Mouse (Mus musculus): ENCODE data around the gene 6330409D20Rik. TPM values are rescaled to one million over a fixed set of nuclear protein-coding genes. Genes with fewer than 3 reads are reported as not detected.
A peak's percentile ranks its signal among the peaks of the same experiment; 100 is the strongest.

The 6330409D20Rik gene
- total RNA-seq, 2 experiments from 2014 or later: 2.5 to 3.2 TPM

DNA sequence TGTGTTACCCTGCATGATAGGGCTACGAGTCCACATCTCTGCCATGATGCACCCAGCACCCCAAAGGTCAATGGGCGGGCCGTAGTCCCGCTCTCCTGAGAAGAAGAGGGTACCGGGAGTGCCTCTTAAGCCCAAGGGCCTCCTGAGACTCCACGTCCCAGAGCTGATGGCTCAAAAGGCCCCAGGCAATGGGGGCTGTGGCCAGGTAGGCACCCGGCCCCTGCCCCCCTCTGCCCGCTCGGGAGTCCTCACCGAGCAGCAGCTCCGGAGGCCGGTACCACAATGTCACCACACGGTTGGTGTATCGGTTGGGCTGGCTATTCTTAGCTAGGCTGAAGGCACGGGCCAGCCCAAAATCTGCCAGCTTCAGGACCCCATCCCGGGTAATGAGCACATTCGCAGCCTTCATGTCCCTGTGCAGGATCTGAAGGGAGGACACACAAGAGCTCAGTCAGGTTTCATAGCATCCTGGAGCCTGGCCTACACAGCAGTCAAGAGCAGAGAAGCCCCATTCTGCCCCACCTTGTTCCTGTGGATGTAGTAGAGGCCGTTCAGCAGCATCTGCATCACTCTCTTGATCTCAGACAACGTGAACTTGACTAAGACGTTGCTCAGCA lies 31.2 kb downstream of the 6330409D20Rik start:
- no peak for DNase-seq (ENCODE audit: low spot score in 2 of 2)
- intact Hi-C loops (cut with DNase I): loop anchor here (5.0 kb wide), 1 partner anchor 148 kb away; no protein-coding TSS in a partner anchor

DNA sequence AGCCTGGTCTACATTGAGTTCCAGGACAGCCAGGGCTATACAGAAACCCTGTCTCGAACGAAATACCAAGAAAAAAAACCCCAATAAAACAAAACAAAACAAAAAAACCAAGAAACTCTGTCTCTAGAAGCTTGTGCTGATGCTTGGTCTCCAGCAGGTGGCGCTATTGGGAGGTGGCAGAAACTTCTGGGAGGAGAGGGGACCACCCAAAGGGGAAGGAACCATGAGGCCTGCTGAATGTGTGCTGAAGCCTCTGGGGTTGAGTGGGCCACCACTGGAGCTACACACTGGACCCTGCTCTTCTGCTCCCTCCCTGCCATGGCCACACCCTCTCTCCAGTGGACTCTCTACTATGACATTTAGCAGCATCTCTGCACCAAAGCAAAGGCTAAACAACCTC lies 32.2 kb downstream of the 6330409D20Rik start:
- no peak for DNase-seq (ENCODE audit: low spot score in 2 of 2)
- intact Hi-C loops (cut with DNase I): no loop called here

DNA sequence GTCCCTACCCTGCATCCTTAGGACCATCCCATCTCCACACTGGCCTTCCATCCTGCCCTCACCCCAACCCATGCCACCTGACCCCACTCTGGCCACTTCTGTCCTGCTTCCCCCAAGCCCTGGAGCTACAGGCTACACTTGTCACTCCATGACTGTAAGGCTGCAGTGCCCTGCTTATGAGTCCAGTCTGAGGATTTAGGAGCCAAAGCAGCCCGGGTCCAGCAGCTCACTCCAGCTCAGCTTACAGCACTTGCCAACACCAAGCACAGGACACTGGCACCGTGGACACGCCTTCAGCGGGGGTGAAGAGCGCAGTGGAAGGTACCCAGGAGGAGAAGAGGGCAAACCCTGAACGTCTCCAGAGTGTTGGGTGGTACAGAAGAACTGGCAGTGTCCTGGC lies 33.8 kb downstream of the 6330409D20Rik start:
- DNase-seq (ENCODE audit: low spot score in 2 of 2): no peak
- intact Hi-C loops (cut with DNase I): no loop called here

DNA sequence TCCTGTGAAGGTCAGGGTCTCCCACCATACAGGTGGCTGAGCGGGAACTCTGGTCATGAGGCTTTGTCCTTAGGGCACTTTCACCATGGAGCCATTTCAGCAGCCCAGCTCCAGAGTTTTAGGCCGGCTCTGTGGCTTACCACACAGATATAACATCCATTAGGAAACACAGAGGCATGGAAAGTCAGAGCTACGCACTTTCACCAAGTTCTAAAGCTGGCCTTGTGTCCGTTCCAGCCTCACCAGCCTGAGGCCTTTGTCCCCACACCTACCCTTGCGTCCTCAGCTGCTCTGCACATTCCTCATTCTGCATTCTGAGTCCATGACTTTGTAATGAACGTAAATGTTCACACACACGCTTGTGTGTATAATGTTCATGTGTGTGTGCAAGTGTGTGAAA lies 35.8 kb downstream of the 6330409D20Rik start:
- no peak for DNase-seq (ENCODE audit: low spot score in 2 of 2)
- intact Hi-C loops (cut with DNase I): no loop called here

DNA sequence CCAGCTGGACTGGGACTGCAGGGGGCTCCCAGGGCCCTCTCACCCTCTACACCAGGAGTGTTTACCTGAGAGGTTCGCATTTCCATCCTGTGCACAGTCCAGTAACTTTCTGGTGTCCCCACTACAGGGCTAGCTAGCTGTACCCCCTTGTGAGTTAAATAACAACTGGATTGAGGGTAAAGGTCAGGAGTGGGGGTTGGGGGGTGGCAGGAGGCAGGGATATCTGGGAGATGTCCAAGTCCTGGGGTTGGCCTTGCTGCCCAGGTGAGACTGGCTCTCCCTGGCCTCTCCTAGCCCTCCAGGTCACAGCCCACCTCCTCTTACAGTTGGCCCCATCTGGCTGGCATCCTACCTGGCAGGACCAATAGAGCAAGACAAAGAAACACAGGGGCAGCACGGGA lies 36.8 kb downstream of the 6330409D20Rik start, which contains the start of gene Fpgs:
Fpgs (minus strand) TSS at position 125 of the 401 bp plus-strand sequence.
- intact Hi-C loops (cut with DNase I): no loop called here
- DNase-seq (ENCODE audit: low spot score in 2 of 2): no peak

DNA sequence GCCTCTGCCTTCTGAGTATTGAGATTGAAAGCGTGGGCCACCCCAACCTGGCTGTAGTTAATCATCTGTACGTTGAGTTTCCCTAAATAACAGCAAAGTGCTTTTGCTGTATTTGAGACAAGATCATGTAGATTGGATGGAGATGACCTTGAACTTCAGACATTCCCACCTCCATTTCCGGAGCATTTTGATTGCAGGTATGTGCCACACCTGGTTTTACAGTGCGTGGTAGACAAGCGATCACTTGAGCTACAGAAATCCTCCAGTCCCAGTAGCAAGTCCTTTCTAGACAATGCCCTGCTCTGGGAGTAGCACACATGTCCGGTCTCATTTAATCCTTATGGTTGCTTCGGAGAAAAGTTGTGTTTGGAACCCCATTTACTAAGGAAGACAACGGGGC lies 37.8 kb downstream of the 6330409D20Rik start:
- no peak for DNase-seq (ENCODE audit: low spot score in 2 of 2)
- intact Hi-C loops (cut with DNase I): no loop called here

DNA sequence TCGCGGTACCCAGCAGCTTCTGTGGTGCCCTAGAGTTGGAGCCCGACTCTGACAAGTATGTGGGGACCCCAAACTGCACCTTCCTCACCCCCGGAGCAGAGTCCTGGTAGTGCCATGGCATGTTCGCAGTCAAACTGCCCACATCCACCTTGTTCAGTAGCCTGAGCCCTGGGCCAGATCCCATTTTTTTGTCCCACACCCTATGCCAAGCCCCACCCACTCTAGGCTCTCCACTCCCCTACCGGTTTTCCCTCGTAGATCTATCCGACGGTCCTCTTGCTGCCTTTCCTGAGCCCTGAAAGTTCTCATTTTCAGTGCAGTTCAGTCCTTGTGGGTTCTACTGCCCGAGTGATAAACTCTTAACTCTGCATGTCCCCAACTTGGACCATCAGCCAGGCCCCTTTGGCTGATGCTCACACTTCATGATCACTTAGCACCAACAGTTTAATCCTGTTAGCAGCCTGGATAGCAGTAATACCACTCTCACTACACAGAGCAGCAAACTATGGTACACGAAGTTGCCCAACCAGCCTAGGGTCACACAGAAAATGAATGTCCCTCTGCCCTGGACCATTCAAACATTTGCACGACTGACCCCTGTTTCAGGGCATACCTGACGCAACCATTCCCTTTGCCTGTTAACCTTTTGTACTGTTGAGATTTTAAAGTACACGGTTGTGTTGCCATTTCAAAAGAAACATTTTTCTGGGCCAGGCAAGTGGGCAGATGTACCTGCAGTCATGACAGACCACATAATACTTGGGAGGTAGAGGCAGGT lies 39.7 kb downstream of the 6330409D20Rik start:
- no peak for DNase-seq (ENCODE audit: low spot score in 2 of 2)
- intact Hi-C loops (cut with DNase I): no loop called here

DNA sequence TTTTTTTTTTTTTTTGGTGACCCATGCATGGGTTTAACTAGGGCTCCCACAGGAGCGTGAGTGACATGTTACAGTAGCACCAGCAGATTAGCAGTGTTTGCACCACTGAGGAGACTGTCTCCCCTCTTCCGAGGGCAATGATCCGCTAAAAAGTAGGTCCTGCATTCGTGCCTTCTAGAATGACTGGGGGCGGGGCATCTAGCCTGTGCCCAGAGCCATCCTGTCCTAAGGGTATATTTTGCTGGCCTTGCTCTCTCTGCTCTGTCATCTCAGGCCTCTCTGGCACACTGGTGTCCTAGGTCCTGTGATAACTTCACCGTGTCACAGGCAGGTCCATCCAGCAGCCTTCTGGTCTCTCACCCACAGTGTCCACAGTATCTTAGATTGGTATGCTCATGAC lies 41.1 kb downstream of the 6330409D20Rik start:
- intact Hi-C loops (cut with DNase I): no loop called here
- DNase-seq (ENCODE audit: low spot score in 2 of 2): no peak

DNA sequence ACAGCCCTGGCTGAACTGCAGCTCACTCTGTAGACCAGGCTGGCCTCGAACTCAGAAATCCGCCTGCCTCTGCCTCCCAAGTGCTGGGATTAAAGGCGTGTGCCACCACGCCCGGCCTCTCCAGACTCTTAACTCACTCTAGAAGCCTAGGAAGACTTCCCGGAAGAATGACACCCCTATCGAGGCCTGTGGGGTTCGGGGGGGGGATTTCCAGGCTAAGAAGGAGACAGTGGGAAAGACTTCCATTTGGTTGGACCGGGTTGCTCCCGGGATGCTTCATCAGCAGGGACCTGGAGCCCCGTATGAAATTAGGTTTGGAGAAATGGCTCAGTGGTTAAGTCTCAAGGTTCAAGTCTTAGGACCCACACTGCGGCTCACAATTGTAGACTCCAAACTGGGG lies 46.1 kb downstream of the 6330409D20Rik start:
- intact Hi-C loops (cut with DNase I): loop anchor here (1.0 to 5.0 kb wide), 2 partner anchors 17 to 107 kb away; partner anchors contain the start of gene St6galnac4
- no peak for DNase-seq (ENCODE audit: low spot score in 2 of 2)

DNA sequence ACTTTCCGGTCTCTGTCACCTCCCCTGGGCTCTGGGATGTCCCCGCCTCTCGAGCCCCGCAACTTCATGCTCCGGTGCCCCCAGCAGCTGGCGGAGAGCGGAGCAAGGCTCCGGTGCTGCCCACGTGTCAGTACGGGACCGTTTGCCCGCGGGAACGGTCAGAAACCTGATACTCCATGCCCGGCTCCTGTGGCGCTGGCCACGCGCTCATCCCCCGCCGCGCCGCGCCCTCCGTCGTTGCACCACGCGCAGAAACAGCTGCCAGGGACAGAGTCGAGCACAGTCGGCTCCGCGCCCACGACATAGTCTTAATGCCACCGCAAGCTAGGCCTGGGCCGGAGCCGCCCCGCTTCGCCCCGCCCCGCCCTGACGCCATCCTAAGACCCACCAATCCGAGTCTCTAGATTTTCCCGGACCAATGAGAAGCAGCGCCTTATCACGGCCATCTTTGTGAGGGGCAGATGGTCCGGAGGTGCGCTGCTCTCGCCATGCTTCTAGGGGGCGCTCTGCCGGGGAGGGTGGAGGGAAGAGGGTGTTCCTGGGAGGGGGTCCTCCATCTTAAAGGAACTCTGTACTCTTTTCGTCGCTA lies 46.9 kb downstream of the 6330409D20Rik start:
- intact Hi-C loops (cut with DNase I): loop anchor here (1.0 to 5.0 kb wide), 2 partner anchors 17 to 107 kb away; partner anchors contain the start of gene St6galnac4

DNA sequence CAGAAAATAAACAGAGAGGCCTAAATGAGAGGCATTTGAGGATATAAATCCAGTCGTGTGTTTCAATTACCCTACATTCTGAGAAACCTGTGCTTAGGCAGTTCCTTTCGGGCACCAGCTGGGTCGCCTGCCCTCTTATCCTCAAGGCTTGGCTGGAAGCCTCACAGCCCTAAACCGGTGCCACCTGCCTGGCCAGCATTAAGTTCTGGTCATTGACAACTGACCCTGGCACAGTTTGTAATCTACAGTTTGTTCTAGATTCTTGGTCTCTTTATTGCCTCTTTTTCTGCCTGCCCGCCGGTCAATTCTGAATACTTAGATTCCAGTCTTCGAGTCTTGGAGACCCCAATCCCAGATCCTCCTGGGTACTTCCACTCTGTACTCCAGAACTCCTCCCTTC lies 47.5 kb downstream of the 6330409D20Rik start:
- DNase-seq (ENCODE audit: low spot score in 2 of 2): no peak
- intact Hi-C loops (cut with DNase I): loop anchor here (5.0 kb wide), 1 partner anchor 106 kb away; the partner anchor contains the start of gene St6galnac4

More for the DNA sequence above, 46.9 kb downstream of the 6330409D20Rik start:
- peak; percentile 92 to 93 for DNase-seq (ENCODE audit: low spot score in 2 of 2)

DNA sequence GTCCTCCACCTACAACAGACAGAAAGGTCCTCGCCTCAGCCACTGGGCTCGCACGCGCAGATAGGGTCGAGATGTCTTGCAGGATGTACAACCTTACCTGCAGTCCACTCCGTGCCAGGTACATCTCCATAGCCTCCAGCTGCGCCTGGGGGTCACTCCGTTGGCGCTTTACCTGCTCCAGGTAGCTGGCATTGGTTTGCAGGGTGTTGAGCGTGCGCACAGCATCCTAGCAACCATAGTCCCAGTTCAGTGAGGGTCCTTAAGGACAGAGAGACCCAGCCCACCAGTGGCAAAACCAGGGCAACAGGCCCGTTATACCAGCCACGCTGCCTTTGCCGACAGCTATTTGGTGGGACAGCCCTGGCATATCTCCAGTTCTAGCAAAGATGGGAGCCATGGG lies 48.3 kb downstream of the 6330409D20Rik start:
- intact Hi-C loops (cut with DNase I): loop anchor here (5.0 kb wide), 1 partner anchor 105 kb away; the partner anchor contains the start of gene St6galnac4
- DNase-seq (ENCODE audit: low spot score in 2 of 2): no peak

DNA sequence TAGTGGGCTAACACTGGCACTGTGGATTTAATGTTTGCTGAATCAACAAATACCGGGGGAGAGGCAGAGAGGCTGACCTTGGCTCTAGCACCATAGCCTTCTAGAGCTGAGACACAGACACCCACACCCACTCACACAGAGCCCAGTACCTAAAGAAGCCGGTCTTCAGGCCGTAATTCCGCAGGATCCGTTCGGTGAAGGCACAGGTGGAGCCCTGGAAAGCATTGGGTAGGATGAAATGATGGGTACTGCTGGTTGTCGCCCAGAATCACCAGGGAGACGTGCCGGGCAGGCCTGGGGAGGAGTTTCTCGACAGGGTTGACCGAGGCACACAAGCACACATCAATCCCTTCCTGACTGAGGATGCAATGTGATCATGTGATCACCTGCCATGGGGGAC lies 49.8 kb downstream of the 6330409D20Rik start:
- DNase-seq (ENCODE audit: low spot score in 2 of 2): no peak
- intact Hi-C loops (cut with DNase I): loop anchor here (5.0 kb wide), 1 partner anchor 104 kb away; the partner anchor contains the start of gene St6galnac4

DNA sequence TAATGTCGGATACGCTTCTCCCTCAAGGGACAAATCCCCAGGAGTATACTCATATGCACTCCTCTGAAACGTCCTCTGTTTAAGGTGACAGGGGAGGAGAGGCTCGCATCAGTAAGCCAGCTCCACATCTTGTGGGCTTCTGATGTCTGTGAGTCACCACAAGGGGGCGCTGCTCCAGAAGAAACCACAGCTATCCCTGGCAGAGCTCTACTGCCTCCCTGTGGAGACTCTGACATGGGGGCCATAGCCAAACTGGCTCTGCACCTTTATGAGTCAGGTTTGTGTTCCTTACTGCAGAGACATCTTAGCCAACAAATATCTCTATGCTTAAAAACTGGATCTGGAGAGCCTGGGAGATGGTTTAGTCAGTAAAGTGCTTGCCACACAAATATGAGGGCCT lies 51.4 kb downstream of the 6330409D20Rik start:
- peak; percentile 85 to 87 for DNase-seq (ENCODE audit: low spot score in 2 of 2)
- intact Hi-C loops (cut with DNase I): loop anchor here (2.0 kb wide), 1 partner anchor 59 kb away; no protein-coding TSS in a partner anchor

DNA sequence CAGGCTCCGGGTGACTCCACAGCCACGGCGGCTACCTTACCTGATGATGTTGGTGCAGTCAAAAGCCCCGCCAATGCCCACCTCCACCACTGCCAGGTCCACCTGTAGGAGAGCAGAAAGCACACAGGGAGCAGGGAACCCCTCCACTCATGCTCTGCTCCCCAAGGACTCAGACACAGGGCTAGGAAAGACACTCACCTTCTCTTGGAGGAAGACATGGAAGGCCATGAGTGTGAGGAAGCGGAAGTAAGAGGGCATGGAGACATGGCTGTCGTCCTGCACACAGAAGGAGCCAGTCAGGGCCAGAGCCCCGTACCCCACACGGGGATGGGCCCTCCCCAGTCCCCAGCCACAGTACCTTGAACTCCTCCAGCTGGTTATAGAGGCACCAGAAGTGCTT lies 53.3 kb downstream of the 6330409D20Rik start:
- intact Hi-C loops (cut with DNase I): no loop called here
- no peak for DNase-seq (ENCODE audit: low spot score in 2 of 2)

DNA sequence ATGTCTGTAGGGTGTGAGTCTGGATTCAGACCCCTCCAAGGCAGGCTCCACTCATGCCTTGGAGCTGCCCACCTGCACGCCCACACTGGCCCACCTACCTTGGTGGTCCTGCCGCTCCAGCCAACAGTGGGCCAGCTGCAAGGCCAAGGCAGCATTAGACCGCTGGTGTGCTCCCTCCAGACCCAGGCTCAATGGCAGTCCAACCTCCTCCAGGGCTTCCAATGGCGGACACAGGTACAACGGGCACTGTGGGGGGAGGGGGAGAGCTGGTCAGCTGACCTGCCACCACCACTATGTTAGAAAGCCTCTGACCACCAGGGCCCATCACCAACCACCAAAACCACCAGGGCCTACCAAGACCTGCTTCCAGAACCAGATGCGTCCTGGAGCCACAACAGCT lies 54.2 kb downstream of the 6330409D20Rik start:
- intact Hi-C loops (cut with DNase I): no loop called here
- DNase-seq (ENCODE audit: low spot score in 2 of 2): no peak

DNA sequence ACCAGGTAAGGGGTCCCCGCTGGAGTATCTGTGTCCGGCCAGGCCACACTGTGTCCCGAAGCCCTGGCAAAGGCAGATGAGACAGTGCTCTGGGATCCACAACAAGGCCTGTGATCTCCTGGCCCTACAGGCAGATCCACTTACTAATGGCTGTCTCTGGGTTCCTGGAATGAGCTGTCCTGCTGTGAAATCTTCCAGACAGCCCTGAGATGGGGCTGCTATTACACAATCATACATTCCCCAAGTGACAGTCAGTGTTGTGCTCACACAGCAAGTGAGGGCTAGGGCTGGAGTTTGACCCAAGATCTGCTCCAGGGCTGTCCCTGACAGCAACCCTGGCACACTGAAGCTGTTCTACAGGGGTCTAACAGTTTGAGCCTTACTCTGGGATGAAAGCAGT lies 55.0 kb downstream of the 6330409D20Rik start:
- intact Hi-C loops (cut with DNase I): no loop called here
- no peak for DNase-seq (ENCODE audit: low spot score in 2 of 2)

DNA sequence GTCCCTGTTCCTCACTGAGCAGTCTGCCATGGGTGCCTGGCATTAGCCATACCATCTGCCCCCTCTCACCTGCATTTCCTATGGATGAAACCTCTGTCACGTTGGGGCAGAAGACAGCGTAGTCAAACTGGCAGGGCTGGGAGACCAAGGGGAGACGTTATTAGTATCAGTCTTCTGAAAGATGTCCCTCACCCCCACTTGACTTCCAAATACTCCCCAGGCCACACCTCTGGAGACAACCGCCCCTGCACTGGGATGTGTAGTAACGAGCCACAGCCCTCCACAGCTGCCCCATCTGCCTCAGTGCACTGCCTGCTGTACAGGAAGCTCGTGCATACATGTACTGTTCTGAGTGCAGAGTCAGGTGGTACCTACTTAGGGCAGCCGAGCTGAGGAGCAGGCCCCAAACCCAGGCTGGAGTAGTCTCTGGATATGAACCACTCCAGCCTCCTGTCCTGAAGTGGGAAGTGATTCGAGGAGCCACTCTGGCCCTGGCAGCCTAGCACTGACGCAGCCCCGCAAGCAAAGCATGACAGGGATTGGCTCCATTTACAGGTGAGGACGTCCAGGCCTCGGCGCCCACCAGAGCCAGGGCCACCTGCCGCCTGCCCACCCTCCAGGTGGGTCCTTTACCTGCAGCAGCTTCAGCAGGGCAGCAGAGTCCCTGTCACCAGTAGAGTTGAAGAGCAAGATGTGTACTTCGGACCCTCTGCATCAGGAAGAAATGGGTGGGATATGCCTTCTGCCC lies 56.0 kb downstream of the 6330409D20Rik start:
- DNase-seq (ENCODE audit: low spot score in 2 of 2): no peak
- intact Hi-C loops (cut with DNase I): no loop called here

DNA sequence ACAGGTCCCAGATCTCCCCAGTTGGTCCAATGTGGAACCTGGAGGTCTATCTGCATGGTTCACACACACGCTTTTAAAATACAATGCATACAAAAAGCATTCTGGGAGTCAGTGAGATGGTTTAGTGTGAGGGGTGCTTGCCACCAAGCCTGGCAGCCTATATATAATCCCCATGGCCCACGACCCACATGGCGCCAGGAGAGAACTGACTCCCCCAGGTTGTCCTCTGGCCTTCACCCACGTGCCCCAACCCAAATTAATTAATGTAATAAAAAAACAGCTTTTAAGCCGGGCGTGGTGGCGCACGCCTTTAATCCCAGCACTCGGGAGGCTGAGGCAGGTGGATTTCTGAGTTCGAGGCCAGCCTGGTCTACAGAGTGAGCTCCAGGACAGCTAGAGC lies 57.1 kb downstream of the 6330409D20Rik start:
- intact Hi-C loops (cut with DNase I): no loop called here

More for the DNA sequence above, 57.1 kb downstream of the 6330409D20Rik start:
- DNase-seq (ENCODE audit: low spot score in 2 of 2): no peak

Data from left cerebral cortex, postnatal 36 days (tissue).